Mouse (Mus musculus) G1E (cell line): ENCODE data around the gene Adamtsl2.

ENCODE experiments used
- CTCF ChIP-seq: IDR thresholded peaks from 2 replicates; pipeline ENCODE4 v1.5.1; 2012; ENCODE audit warnings: low read depth, low read length, inconsistent platforms, mixed read lengths
- GATA1 ChIP-seq: IDR thresholded peaks from 2 replicates; pipeline ENCODE4 v1.6.1; 2012; ENCODE audit warnings: borderline replicate concordance, low read length, inconsistent platforms, mixed read lengths
- GATA2 ChIP-seq: IDR thresholded peaks from 2 replicates; pipeline ENCODE4 v1.6.1; 2012; ENCODE audit warnings: low read depth, low read length, inconsistent platforms, borderline replicate concordance
- POLR2AphosphoS5 ChIP-seq: IDR thresholded peaks from 2 replicates; pipeline ENCODE4 v1.6.1; 2012; ENCODE audit warnings: low read depth, low read length, inconsistent platforms; ENCODE audit not compliant: insufficient replicate concordance
- TAL1 ChIP-seq: conservative IDR thresholded peaks from 2 replicates; pipeline ENCODE4 v1.6.1; 2012; ENCODE audit warnings: low read depth, low read length, inconsistent platforms, mixed read lengths

GRCm38 (mm10) chr2:27112585-27112984 is 33.4 kb downstream of the Adamtsl2 start:
- no peak for TF ChIP-seq CTCF
- TF ChIP-seq POLR2AphosphoS5, result no peak
- no peak for TF ChIP-seq GATA1
- TF ChIP-seq GATA2, result no peak
- TF ChIP-seq TAL1, result no peak
